Mouse (Mus musculus) kidney, postnatal 4 days (tissue): ENCODE measurements at regions not wholly inside any gene's neighbourhood (a gene's known extent, or its start where the extent isn't known, plus 50 kb on each side); places are given as distances from the start of the nearest gene placed in this dataset.
A peak's percentile ranks its signal among the peaks of the same experiment; 100 is the strongest.

Experiments
- DNase-seq, 2 experiments: peaks; one replicate each; pipeline ENCODE4 v3.0.0; 2021; ENCODE audit warnings: mixed read lengths in 2 of 2

GRCm38 (mm10) chr13:44206448-44206847 lies 421.9 kb downstream of the Cd83 start:
- no peak for DNase-seq

- no peak for DNase-seq
These were observed 422.9 kb downstream of the Cd83 start for GRCm38 (mm10) chr13:44207400-44208005.

GRCm38 (mm10) chr13:44209036-44209435 lies 424.5 kb downstream of the Cd83 start:
- DNase-seq: peak; percentile 25 to 48

GRCm38 (mm10) chr13:44210123-44210522 lies 425.5 kb downstream of the Cd83 start:
- DNase-seq: no peak

- DNase-seq: no peak
These were observed 427.8 kb downstream of the Cd83 start for GRCm38 (mm10) chr13:44212356-44212755.

- DNase-seq: no peak
These were observed 428.4 kb downstream of the Cd83 start for GRCm38 (mm10) chr13:44212936-44213335.

GRCm38 (mm10) chr13:44218266-44218665 lies 433.7 kb downstream of the Cd83 start:
- DNase-seq: no peak

- peak; percentile 45 to 62 for DNase-seq
These were observed 437.1 kb downstream of the Cd83 start for GRCm38 (mm10) chr13:44221721-44222120.

- no peak for DNase-seq
These were observed 437.8 kb downstream of the Cd83 start for GRCm38 (mm10) chr13:44222335-44222734.

- no peak for DNase-seq
These were observed 443.3 kb downstream of the Cd83 start for GRCm38 (mm10) chr13:44227706-44228459.

- DNase-seq: peak; percentile 54 to 68
These were observed 444.1 kb downstream of the Cd83 start for GRCm38 (mm10) chr13:44228540-44229135.

- DNase-seq: peak in 1 of 2 experiments; percentile 39
These were observed 444.6 kb downstream of the Cd83 start for GRCm38 (mm10) chr13:44229136-44229611.

GRCm38 (mm10) chr13:44231403-44231802 lies 446.8 kb downstream of the Cd83 start:
- no peak for DNase-seq

- peak in 1 of 2 experiments; percentile 45 for DNase-seq
These were observed 447.5 kb downstream of the Cd83 start for GRCm38 (mm10) chr13:44231868-44232715.

GRCm38 (mm10) chr13:44232716-44233051 lies 448.1 kb downstream of the Cd83 start:
- DNase-seq: no peak

- no peak for DNase-seq
These were observed 449.7 kb downstream of the Cd83 start for GRCm38 (mm10) chr13:44234241-44234640.

GRCm38 (mm10) chr13:44235236-44235635 lies 450.7 kb downstream of the Cd83 start:
- no peak for DNase-seq

GRCm38 (mm10) chr13:44235941-44236340 lies 451.4 kb downstream of the Cd83 start:
- DNase-seq: no peak

- peak; percentile 76 to 82 for DNase-seq
These were observed 453.7 kb downstream of the Cd83 start for GRCm38 (mm10) chr13:44238308-44238707.

GRCm38 (mm10) chr13:44243211-44243610 lies 458.6 kb downstream of the Cd83 start:
- no peak for DNase-seq

- no peak for DNase-seq
These were observed 462.2 kb downstream of the Cd83 start for GRCm38 (mm10) chr13:44246714-44247251.

GRCm38 (mm10) chr13:44247861-44248260 lies 463.3 kb downstream of the Cd83 start:
- no peak for DNase-seq

GRCm38 (mm10) chr13:44248401-44248800 lies 463.8 kb downstream of the Cd83 start:
- DNase-seq: peak in 1 of 2 experiments; percentile 41
